Mouse (Mus musculus) neural tube, embryonic 11.5 days (tissue): Measurements from ENCODE around the gene Hilpda. TPM values are rescaled to one million over a fixed set of nuclear protein-coding genes. Genes with fewer than 3 reads are reported as not detected.

ENCODE experiments used
- ATAC-seq: fragments of 200-750 bp; cut with Nextera tagmentation; 2 replicates; pipeline ENCODE4 v1.8.0; 2017; ENCODE audit warnings: moderate number of reproducible peaks, mild to moderate bottlenecking, moderate TSS enrichment, moderate library complexity; ENCODE audit not compliant: insufficient read depth, low FRiP score, low TSS enrichment
- DNase-seq: peaks from one replicate; pipeline ENCODE4 v3.0.0-alpha.2; 2015; ENCODE audit warnings: low spot score
- H3K27ac ChIP-seq: fragments of 300-500 bp; sonication (generic); 2 replicates; pipeline ENCODE4 v1.5.1; 2014; ENCODE audit warnings: low read depth, mild to moderate bottlenecking, low read length
- H3K27me3 ChIP-seq: fragments of 300-500 bp; sonication (generic); 2 replicates; pipeline ENCODE4 v1.6.1; 2014; ENCODE audit warnings: mild to moderate bottlenecking, low read length, mixed read lengths; ENCODE audit not compliant: control insufficient read depth, insufficient read depth
- H3K36me3 ChIP-seq: fragments of 300-500 bp; sonication (generic); 2 replicates; pipeline ENCODE4 v1.6.1; 2014; ENCODE audit warnings: mild to moderate bottlenecking, low read length, moderate library complexity, mixed read lengths; ENCODE audit not compliant: control insufficient read depth, insufficient read depth
- H3K4me1 ChIP-seq: fragments of 300-500 bp; sonication (generic); 2 replicates; pipeline ENCODE4 v1.6.1; 2014; ENCODE audit warnings: low read length, mixed read lengths; ENCODE audit not compliant: control insufficient read depth, insufficient read depth
- H3K4me2 ChIP-seq: fragments of 300-500 bp; sonication (generic); 2 replicates; pipeline ENCODE4 v1.6.1; 2014; ENCODE audit warnings: low read depth, mild to moderate bottlenecking, moderate library complexity
- H3K4me3 ChIP-seq: fragments of 300-500 bp; sonication (generic); 2 replicates; pipeline ENCODE4 v1.5.1; 2014; ENCODE audit warnings: low read depth, low read length
- H3K9ac ChIP-seq: fragments of 300-500 bp; sonication (generic); 2 replicates; pipeline ENCODE4 v1.6.1; 2014; ENCODE audit warnings: mild to moderate bottlenecking, low read length
- H3K9me3 ChIP-seq: fragments of 300-500 bp; sonication (generic); 2 replicates; pipeline ENCODE4 v1.6.1; 2016; ENCODE audit warnings: low read length; ENCODE audit not compliant: control insufficient read depth
- WGBS: fragments of 180-500 bp; shearing (Covaris S2); extraction: QIAGEN DNeasy Blood & Tissue Kit; methylation state at CpG from one replicate; pipeline ENCODE4 v1.1.7; 2014; 5-methylcytosine and 5-hydroxymethylcytosine counted together
- polyA plus RNA-seq: library from polyadenylated mRNA; unstranded; fragments of >200 nt; fragmentation: Nextera tagmentation; extraction: Ambion mirVana; gene quantifications from 2 replicates; pipeline ENCODE4 v1.2.1, GENCODE M21; 2014

Hilpda gene
- polyA plus RNA-seq, 1 experiment from 2014 or later: 35.5 TPM

GRCm38 (mm10) chr6:29287944-29288343 is 15.7 kb downstream of the Hilpda start:
- no peak for DNase-seq
- Histone ChIP-seq H3K27me3 (no peaks in the 10 kb centered on the region), H3K4me2 (no peak overlapping the region), H3K4me3 (no peak overlapping the region), H3K27ac (no peak overlapping the region), H3K9ac (no peak overlapping the region), H3K36me3 (no peaks in the 10 kb centered on the region), H3K9me3 (no peaks in the 10 kb centered on the region), H3K4me1 (no peaks in the 10 kb centered on the region)
- no peak for ATAC-seq
- WGBS: 63% methylated on average over 5 of the region's 5 CpGs

- no peak overlapping the region for H3K4me2 ChIP-seq
- DNase-seq: no peak
- H3K27me3 ChIP-seq: no peaks in the 10 kb centered on the region
- H3K4me3 ChIP-seq: no peak overlapping the region
- no peak for ATAC-seq
- no peaks in the 10 kb centered on the region for H3K9me3 ChIP-seq
- H3K9ac ChIP-seq: no peak overlapping the region
- H3K4me1 ChIP-seq: no peaks in the 10 kb centered on the region
- no peak overlapping the region for H3K27ac ChIP-seq
- no peaks in the 10 kb centered on the region for H3K36me3 ChIP-seq
- WGBS: 70% methylated on average over 6 of the region's 6 CpGs
These were observed 16.4 kb downstream of the Hilpda start for GRCm38 (mm10) chr6:29288651-29289050.

- WGBS: 77% methylated on average over 2 of the region's 2 CpGs
- H3K4me2 ChIP-seq: no peak overlapping the region
- no peak overlapping the region for H3K9ac ChIP-seq
- no peaks in the 10 kb centered on the region for H3K4me1 ChIP-seq
- no peaks in the 10 kb centered on the region for H3K27me3 ChIP-seq
- no peak overlapping the region for H3K27ac ChIP-seq
- H3K36me3 ChIP-seq: no peaks in the 10 kb centered on the region
- no peak overlapping the region for H3K4me3 ChIP-seq
- ATAC-seq (no peak), DNase-seq (no peak)
- no peaks in the 10 kb centered on the region for H3K9me3 ChIP-seq
These were observed 26.8 kb downstream of the Hilpda start for GRCm38 (mm10) chr6:29299112-29299511.

- no peak overlapping the region for H3K9ac ChIP-seq
- H3K4me3 ChIP-seq: no peak overlapping the region
- no peak overlapping the region for H3K27ac ChIP-seq
- ATAC-seq (no peak), DNase-seq (no peak)
- no peak overlapping the region for H3K4me2 ChIP-seq
- H3K9me3 ChIP-seq: no peaks in the 10 kb centered on the region
- H3K27me3 ChIP-seq: no peaks in the 10 kb centered on the region
- H3K4me1 ChIP-seq: no peaks in the 10 kb centered on the region
- no peaks in the 10 kb centered on the region for H3K36me3 ChIP-seq
These were observed 31.0 kb downstream of the Hilpda start for GRCm38 (mm10) chr6:29303251-29303650.

GRCm38 (mm10) chr6:29303726-29304125 is 31.4 kb downstream of the Hilpda start:
- Histone ChIP-seq H3K4me3 (no peak overlapping the region), H3K4me1 (no peaks in the 10 kb centered on the region), H3K9me3 (no peaks in the 10 kb centered on the region), H3K9ac (no peak overlapping the region), H3K4me2 (no peak overlapping the region), H3K36me3 (no peaks in the 10 kb centered on the region), H3K27me3 (no peaks in the 10 kb centered on the region), H3K27ac (no peak overlapping the region)
- 46% methylated on average over 5 of the region's 5 CpGs for WGBS
- ATAC-seq (no peak), DNase-seq (no peak)

- Histone ChIP-seq H3K9ac (no peak overlapping the region), H3K36me3 (no peaks in the 10 kb centered on the region), H3K9me3 (no peaks in the 10 kb centered on the region), H3K4me2 (no peak overlapping the region), H3K27me3 (no peaks in the 10 kb centered on the region), H3K4me3 (no peak overlapping the region), H3K27ac (no peak overlapping the region), H3K4me1 (no peaks in the 10 kb centered on the region)
- 88% methylated on average over 4 of the region's 4 CpGs for WGBS
- DNase-seq (no peak), ATAC-seq (no peak)
These were observed 33.2 kb downstream of the Hilpda start for GRCm38 (mm10) chr6:29305462-29305861.

- Histone ChIP-seq H3K27ac (no peak overlapping the region), H3K9ac (no peak overlapping the region), H3K27me3 (no peaks in the 10 kb centered on the region), H3K36me3 (no peaks in the 10 kb centered on the region), H3K9me3 (no peaks in the 10 kb centered on the region), H3K4me1 (no peaks in the 10 kb centered on the region), H3K4me3 (no peak overlapping the region), H3K4me2 (no peak overlapping the region)
- ATAC-seq (no peak), DNase-seq (no peak)
- WGBS: 84% methylated on average over 16 of the region's 16 CpGs
These were observed 36.7 kb downstream of the Hilpda start for GRCm38 (mm10) chr6:29308846-29309605.

- Histone ChIP-seq H3K4me1 (no peaks in the 10 kb centered on the region), H3K4me2 (no peak overlapping the region), H3K9ac (no peak overlapping the region), H3K4me3 (no peak overlapping the region), H3K27ac (no peak overlapping the region), H3K36me3 (no peaks in the 10 kb centered on the region), H3K27me3 (no peaks in the 10 kb centered on the region), H3K9me3 (no peaks in the 10 kb centered on the region)
- DNase-seq (no peak), ATAC-seq (no peak)
- WGBS: 62% methylated on average over 14 of the region's 14 CpGs
These were observed 41.5 kb downstream of the Hilpda start for GRCm38 (mm10) chr6:29313690-29314202.

GRCm38 (mm10) chr6:29317286-29317685 is 45.0 kb downstream of the Hilpda start:
- ATAC-seq: no peak
- no peak overlapping the region for H3K27ac ChIP-seq
- no peak overlapping the region for H3K4me3 ChIP-seq
- H3K27me3 ChIP-seq: no peaks in the 10 kb centered on the region
- H3K36me3 ChIP-seq: no peaks in the 10 kb centered on the region
- H3K9ac ChIP-seq: no peak overlapping the region
- no peak overlapping the region for H3K4me2 ChIP-seq
- H3K4me1 ChIP-seq: no peaks in the 10 kb centered on the region
- no peak for DNase-seq
- 76% methylated on average over 2 of the region's 2 CpGs for WGBS
- no peaks in the 10 kb centered on the region for H3K9me3 ChIP-seq
